Mouse (Mus musculus) hindbrain, embryonic 12.5 days (tissue): ENCODE measurements around the gene Syt5. TPM values are rescaled to one million over a fixed set of nuclear protein-coding genes. Genes with fewer than 3 reads are reported as not detected.

Experiments
- ATAC-seq: fragments of 200-750 bp; cut with Nextera tagmentation; 2 replicates; pipeline ENCODE4 v1.8.0; 2017; ENCODE audit warnings: moderate TSS enrichment; ENCODE audit not compliant: low FRiP score
- H3K27ac ChIP-seq: fragments of 300-500 bp; sonication (generic); 2 replicates; pipeline ENCODE4 v1.5.1; 2016; ENCODE audit warnings: mild to moderate bottlenecking
- H3K27me3 ChIP-seq: fragments of 300-500 bp; sonication (generic); 2 replicates; pipeline ENCODE4 v1.6.1; 2016; ENCODE audit warnings: mild to moderate bottlenecking
- H3K36me3 ChIP-seq: fragments of 300-500 bp; sonication (generic); 2 replicates; pipeline ENCODE4 v1.6.1; 2016; ENCODE audit warnings: mild to moderate bottlenecking
- H3K4me1 ChIP-seq: fragments of 300-500 bp; sonication (generic); 2 replicates; pipeline ENCODE4 v1.6.1; 2016
- H3K4me2 ChIP-seq: fragments of 300-500 bp; sonication (generic); replicated peaks from 2 replicates; pipeline ENCODE4 v1.6.1; 2016; ENCODE audit warnings: mild to moderate bottlenecking
- H3K4me3 ChIP-seq: fragments of 300-500 bp; sonication (generic); 2 replicates; pipeline ENCODE4 v1.5.1; 2016; ENCODE audit warnings: mild to moderate bottlenecking
- H3K9ac ChIP-seq: fragments of 300-500 bp; sonication (generic); 2 replicates; pipeline ENCODE4 v1.6.1; 2016; ENCODE audit warnings: mild to moderate bottlenecking, moderate library complexity
- H3K9me3 ChIP-seq: fragments of 300-500 bp; sonication (generic); replicated peaks from 2 replicates; pipeline ENCODE4 v1.6.1; 2016; ENCODE audit warnings: mild to moderate bottlenecking
- WGBS: fragments of 180-500 bp; shearing (Covaris S2); methylation state at CpG from one replicate; pipeline ENCODE4 v1.1.7; 2016; 5-methylcytosine and 5-hydroxymethylcytosine counted together
- microRNA-seq: library from miRNA; unstranded; fragments of <30 nt; microRNA quantifications from one replicate; pipeline ENCODE4, GENCODE M21; 2017
- polyA plus RNA-seq: library from polyadenylated mRNA; unstranded; fragments of >200 nt; fragmentation: Nextera tagmentation; extraction: Ambion mirVana; gene quantifications from 2 replicates; pipeline ENCODE4 v1.2.1, GENCODE M21; 2016

The Syt5 gene
- polyA plus RNA-seq, 1 experiment from 2014 or later, result 33.2 TPM

GRCm38 (mm10) chr7:4492284-4493224 lies 54.8 kb downstream of the Syt5 start:
- H3K9ac ChIP-seq, result no peak overlapping the region
- no peak overlapping the region for H3K4me2 ChIP-seq
- H3K4me1 ChIP-seq, result peaks cover 7% of the 10 kb centered on the region
- H3K4me3 ChIP-seq, result no peak overlapping the region; the same call in 1 of the 2 replicates
- 87% methylated on average over 13 of the region's 13 CpGs for WGBS
- no peaks in the 10 kb centered on the region for H3K9me3 ChIP-seq
- H3K27ac ChIP-seq, result no peak overlapping the region
- peaks cover 73% of the 10 kb centered on the region for H3K36me3 ChIP-seq
- ATAC-seq, result no peak
- no peaks in the 10 kb centered on the region for H3K27me3 ChIP-seq

- no peak overlapping the region for H3K27ac ChIP-seq
- no peaks in the 10 kb centered on the region for H3K4me1 ChIP-seq
- WGBS, result 87% methylated on average over 6 of the region's 6 CpGs
- peaks cover 66% of the 10 kb centered on the region for H3K36me3 ChIP-seq
- no peaks in the 10 kb centered on the region for H3K9me3 ChIP-seq
- ATAC-seq, result no peak
- no peaks in the 10 kb centered on the region for H3K27me3 ChIP-seq
- no peak overlapping the region for H3K4me3 ChIP-seq
- H3K9ac ChIP-seq, result no peak overlapping the region
- no peak overlapping the region for H3K4me2 ChIP-seq
Observed at GRCm38 (mm10) chr7:4491308-4491707, 56.0 kb downstream of the Syt5 start.

Small RNA genes within 50 kb of the gene (microRNA-seq; reads per million reads assigned to microRNA genes)
- gene Gm23577, result not detected

Other genes starting within 250 kb of the Syt5 start
- not detected in 2 replicates for gene Ncr1, start 209.8 kb downstream of the Syt5 start, polyA plus RNA-seq
- 0.22 and 0.40 TPM in 2 replicates for gene Gp6, start 149.8 kb downstream of the Syt5 start, polyA plus RNA-seq
- gene Rdh13, start 101.9 kb downstream of the Syt5 start, polyA plus RNA-seq, result 29.2 and 30.1 TPM in 2 replicates
- gene Eps8l1, start 86.9 kb downstream of the Syt5 start, polyA plus RNA-seq, result 7.1 and 8.6 TPM in 2 replicates
- gene Ppp1r12c, start 45.9 kb downstream of the Syt5 start, polyA plus RNA-seq, result 65.8 and 72.0 TPM in 2 replicates
- gene Tnnt1, start 31.2 kb downstream of the Syt5 start, polyA plus RNA-seq, result 19.2 and 72.4 TPM in 2 replicates
- gene Tnni3, start 23.3 kb downstream of the Syt5 start, polyA plus RNA-seq, result 2.2 and 3.1 TPM in 2 replicates
- gene Dnaaf3, start 15.1 kb downstream of the Syt5 start, polyA plus RNA-seq, result 2.5 and 3.6 TPM in 2 replicates
- 0.13 and 0.40 TPM in 2 replicates for gene Ptprh, start 56.5 kb upstream of the Syt5 start, polyA plus RNA-seq
- gene Tmem86b, start 83.9 kb upstream of the Syt5 start, polyA plus RNA-seq, result 3.2 and 3.5 TPM in 2 replicates
- 15.0 and 17.1 TPM in 2 replicates for gene Ppp6r1, start 111.5 kb upstream of the Syt5 start, polyA plus RNA-seq
- 108 and 110 TPM in 2 replicates for gene Hspbp1, start 137.5 kb upstream of the Syt5 start, polyA plus RNA-seq
- gene Brsk1, start 143.1 kb upstream of the Syt5 start, polyA plus RNA-seq, result 5.8 and 5.9 TPM in 2 replicates
- 0.26 and 0.48 TPM in 2 replicates for gene Tmem150b, start 177.7 kb upstream of the Syt5 start, polyA plus RNA-seq
- 87.5 and 91.5 TPM in 2 replicates for gene Kmt5c, start 192.6 kb upstream of the Syt5 start, polyA plus RNA-seq
- gene Cox6b2, start 205.6 kb upstream of the Syt5 start, polyA plus RNA-seq, result 37.6 and 39.8 TPM in 2 replicates
- not detected in 2 replicates for gene Fam71e2, start 223.8 kb upstream of the Syt5 start, polyA plus RNA-seq
- gene Il11, start 235.3 kb upstream of the Syt5 start, polyA plus RNA-seq, result 0.34 TPM in 1 of 2 replicates, not detected in the other
- not detected in 2 replicates for gene Tmem190, start 235.4 kb upstream of the Syt5 start, polyA plus RNA-seq
- gene Tmem238, start 242.1 kb upstream of the Syt5 start, polyA plus RNA-seq, result 2.9 and 4.0 TPM in 2 replicates
- gene Rpl28, start 245.3 kb upstream of the Syt5 start, polyA plus RNA-seq, result 290 and 306 TPM in 2 replicates